Mouse (Mus musculus): ENCODE results near the gene Pim1. TPM values are rescaled to one million over a fixed set of nuclear protein-coding genes. Genes with fewer than 3 reads are reported as not detected.

Gene Pim1
- polyA plus RNA-seq, 1 experiment from 2014 or later, result 16.0 TPM

GRCm38 (mm10) chr17:29457795-29458560 is 32.6 kb upstream of the Pim1 start:
- Histone ChIP-seq H3K27me3 (ENCODE audit: insufficient read depth, low read length) (no peaks in the 10 kb centered on the region), H3K4me2 (no peak overlapping the region), H3K9me3 (ENCODE audit: low read depth, low read length) (0 out of 2 replicates have a peak, but pooled peaks cover 3% of the 10 kb centered on the region), H3K9ac (no peak overlapping the region), H3K4me1 (ENCODE audit: insufficient read depth) (peaks cover 28% of the 10 kb centered on the region), H3K27ac (ENCODE audit: low read depth) (peak overlapping the region; percentile 24; the same call in 1 of the 2 replicates), H3K36me3 (ENCODE audit: insufficient read depth) (no peaks in the 10 kb centered on the region), H3K4me3 (ENCODE audit: low read depth, low read length) (no peak overlapping the region)
- no peak for DNase-seq
- ATAC-seq (ENCODE audit: insufficient read depth), result no peak
- no peak for TF ChIP-seq CTCF (IDR thresholded peaks at IDR 0.05; ENCODE audit: low read depth)
- 45% methylated on average over 11 of the region's 11 CpGs for WGBS

DNA sequence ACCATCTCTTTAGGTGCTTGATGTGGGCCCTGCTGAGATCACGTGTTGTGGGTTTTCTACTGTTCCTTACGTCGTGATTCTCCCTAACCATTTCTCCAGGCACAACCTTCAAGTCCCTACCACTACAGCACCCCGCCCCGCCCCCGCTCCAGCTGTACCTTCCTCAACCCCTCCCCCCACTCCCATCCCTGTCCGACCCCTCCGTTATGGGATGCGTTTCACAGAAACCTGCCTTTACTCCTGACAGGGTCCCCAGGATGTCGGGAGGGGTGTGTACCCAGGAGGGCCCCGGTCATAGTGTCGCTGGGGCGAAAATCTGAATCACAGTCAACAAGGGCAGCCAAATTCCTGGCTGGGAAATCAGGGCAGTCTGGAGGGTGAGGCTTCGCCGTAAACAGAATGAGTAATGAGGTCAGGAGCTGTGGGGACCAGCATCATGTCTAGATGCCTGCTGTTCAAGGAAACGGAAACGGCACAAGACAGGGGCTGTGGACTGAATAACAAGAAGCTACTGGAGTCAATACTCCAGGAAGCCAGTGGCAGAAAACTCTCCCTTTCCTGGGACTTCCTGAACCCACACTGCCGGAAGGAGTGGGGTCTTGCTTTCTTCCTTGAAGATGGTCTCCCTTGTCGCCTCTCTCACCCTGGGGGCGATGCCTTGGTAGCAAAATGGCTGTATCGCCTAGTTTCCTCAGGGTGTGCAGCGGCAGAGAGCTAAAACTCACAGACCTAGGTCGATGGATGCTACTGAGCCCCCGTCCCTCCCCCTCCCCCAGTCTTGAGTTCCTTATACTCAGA is 31.0 kb upstream of the Pim1 start:
- H3K4me2 ChIP-seq, result peak overlapping the region; percentile 61
- peak overlapping the region; percentile 83 for H3K27ac ChIP-seq (ENCODE audit: low read depth)
- peak overlapping the region; percentile 9; the same call in 1 of the 2 replicates for H3K4me3 ChIP-seq (ENCODE audit: low read depth, low read length)
- no peaks in the 10 kb centered on the region for H3K36me3 ChIP-seq (ENCODE audit: insufficient read depth)
- H3K9me3 ChIP-seq (ENCODE audit: low read depth, low read length), result no peaks in the 10 kb centered on the region
- DNase-seq (peak; percentile 72), ATAC-seq (ENCODE audit: insufficient read depth) (peak; percentile 25; the same call in 1 of the 2 replicates)
- peak overlapping the region; percentile 40 for H3K9ac ChIP-seq
- H3K4me1 ChIP-seq (ENCODE audit: insufficient read depth), result peaks cover 33% of the 10 kb centered on the region
- H3K27me3 ChIP-seq (ENCODE audit: insufficient read depth, low read length), result no peaks in the 10 kb centered on the region
- WGBS, result 7% methylated on average over 24 of the region's 24 CpGs
- TF ChIP-seq CTCF (IDR thresholded peaks at IDR 0.05; ENCODE audit: low read depth), result no peak

- Histone ChIP-seq H3K4me1 (ENCODE audit: insufficient read depth) (peaks cover 38% of the 10 kb centered on the region), H3K27me3 (ENCODE audit: insufficient read depth, low read length) (no peaks in the 10 kb centered on the region), H3K9me3 (ENCODE audit: low read depth, low read length) (no peaks in the 10 kb centered on the region), H3K4me2 (peak overlapping the region; percentile 61), H3K36me3 (ENCODE audit: insufficient read depth) (no peaks in the 10 kb centered on the region), H3K9ac (peak overlapping the region; percentile 40), H3K27ac (ENCODE audit: low read depth) (peak overlapping the region; percentile 83), H3K4me3 (ENCODE audit: low read depth, low read length) (0 out of 2 replicates have a peak overlapping the region, but pooled peaks have one; percentile 9)
- WGBS, result 14% methylated on average over 5 of the region's 5 CpGs
- no peak for TF ChIP-seq CTCF (IDR thresholded peaks at IDR 0.05; ENCODE audit: low read depth)
- no peak for ATAC-seq (ENCODE audit: insufficient read depth)
- peak; percentile 74 for DNase-seq
Measured at GRCm38 (mm10) chr17:29460119-29460505, 30.4 kb upstream of the Pim1 start.

GRCm38 (mm10) chr17:29463627-29464026 is 26.9 kb upstream of the Pim1 start:
- ATAC-seq (ENCODE audit: insufficient read depth) (peak; percentile 26), DNase-seq (no peak)
- Histone ChIP-seq H3K9me3 (ENCODE audit: low read depth, low read length) (no peaks in the 10 kb centered on the region), H3K27me3 (ENCODE audit: insufficient read depth, low read length) (no peaks in the 10 kb centered on the region), H3K4me1 (ENCODE audit: insufficient read depth) (peaks cover 32% of the 10 kb centered on the region), H3K36me3 (ENCODE audit: insufficient read depth) (no peaks in the 10 kb centered on the region), H3K27ac (ENCODE audit: low read depth) (peak overlapping the region; percentile 97), H3K9ac (peak overlapping the region; percentile 52), H3K4me3 (ENCODE audit: low read depth, low read length) (peak overlapping the region; percentile 28), H3K4me2 (peak overlapping the region; percentile 65)
- 6% methylated on average over 13 of the region's 13 CpGs for WGBS
- no peak for TF ChIP-seq CTCF (IDR thresholded peaks at IDR 0.05; ENCODE audit: low read depth)

DNA sequence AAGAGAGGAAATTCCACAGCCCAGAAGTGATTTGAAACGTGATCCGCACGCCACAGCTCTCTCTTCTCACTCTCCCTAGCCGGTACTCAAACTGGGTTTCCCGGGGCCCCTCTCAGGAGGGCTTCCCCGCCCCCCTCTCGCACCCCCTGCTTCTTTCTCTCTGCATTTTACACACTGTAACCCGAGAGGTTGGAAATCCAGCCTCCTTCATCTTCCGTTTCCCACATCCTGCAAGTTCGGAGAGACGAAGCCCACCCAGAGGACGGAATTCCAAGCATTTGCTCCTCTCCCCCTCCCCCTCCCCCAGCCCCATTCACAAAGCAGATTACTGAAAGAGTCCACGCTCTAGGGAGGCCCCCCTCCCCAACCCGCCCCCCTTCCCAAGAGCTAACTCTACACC is 26.5 kb upstream of the Pim1 start:
- Histone ChIP-seq H3K36me3 (ENCODE audit: insufficient read depth) (no peaks in the 10 kb centered on the region), H3K9ac (peak overlapping the region; percentile 52), H3K27me3 (ENCODE audit: insufficient read depth, low read length) (no peaks in the 10 kb centered on the region), H3K27ac (ENCODE audit: low read depth) (peak overlapping the region; percentile 97), H3K4me1 (ENCODE audit: insufficient read depth) (peaks cover 29% of the 10 kb centered on the region), H3K9me3 (ENCODE audit: low read depth, low read length) (no peaks in the 10 kb centered on the region), H3K4me3 (ENCODE audit: low read depth, low read length) (peak overlapping the region; percentile 28), H3K4me2 (peak overlapping the region; percentile 65)
- WGBS, result 1% methylated on average over 14 of the region's 14 CpGs
- DNase-seq (peak; percentile 87), ATAC-seq (ENCODE audit: insufficient read depth) (peak; percentile 92)
- TF ChIP-seq CTCF (IDR thresholded peaks at IDR 0.05; ENCODE audit: low read depth), result no peak

DNA sequence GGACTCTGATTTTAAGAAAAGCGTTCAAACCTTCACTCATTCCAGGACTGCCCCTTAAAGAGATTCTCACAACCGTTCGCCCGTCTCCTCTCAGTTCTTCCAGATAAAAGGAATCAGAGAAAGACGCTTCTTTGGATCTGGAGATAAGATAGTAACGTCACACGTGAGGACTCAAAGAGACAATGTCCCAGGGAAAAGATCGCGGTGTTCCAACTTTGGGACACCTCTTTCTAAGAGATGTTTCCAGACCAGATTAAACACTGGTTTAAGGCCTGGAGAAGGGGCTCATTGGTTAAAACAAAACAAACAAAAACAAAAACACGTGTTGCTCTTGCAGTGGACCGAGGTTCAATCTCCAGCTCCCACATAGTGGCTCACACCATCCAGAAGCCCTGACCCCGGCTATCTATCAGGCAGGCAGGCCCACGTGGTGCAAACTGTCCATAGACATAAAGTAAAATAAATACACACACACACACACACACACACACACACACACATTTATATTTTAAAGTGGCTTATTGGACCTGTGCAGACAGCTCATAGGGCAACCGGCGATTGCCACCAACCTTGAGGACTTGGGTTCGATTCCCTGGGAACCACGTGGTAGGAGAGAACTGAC is 25.9 kb upstream of the Pim1 start:
- H3K9me3 ChIP-seq (ENCODE audit: low read depth, low read length), result no peaks in the 10 kb centered on the region
- DNase-seq, result peak; percentile 65
- H3K4me1 ChIP-seq (ENCODE audit: insufficient read depth), result peaks cover 25% of the 10 kb centered on the region

More for the DNA sequence above, 25.9 kb upstream of the Pim1 start:
- WGBS, result 6% methylated on average over 17 of the region's 17 CpGs
- Histone ChIP-seq H3K9ac (peak overlapping the region; percentile 52), H3K27me3 (ENCODE audit: insufficient read depth, low read length) (no peaks in the 10 kb centered on the region), H3K4me2 (peak overlapping the region; percentile 65), H3K36me3 (ENCODE audit: insufficient read depth) (no peaks in the 10 kb centered on the region), H3K27ac (ENCODE audit: low read depth) (peak overlapping the region; percentile 97), H3K4me3 (ENCODE audit: low read depth, low read length) (peak overlapping the region; percentile 28)
- no peak for ATAC-seq (ENCODE audit: insufficient read depth)
- TF ChIP-seq CTCF (IDR thresholded peaks at IDR 0.05; ENCODE audit: low read depth), result no peak

Data from lung, embryonic 14.5 days (tissue).